Mouse (Mus musculus): ENCODE measurements around the gene Fbln7. TPM values are rescaled to one million over a fixed set of nuclear protein-coding genes. Genes with fewer than 3 reads are reported as not detected.

The Fbln7 gene
- polyA plus RNA-seq, 1 experiment from 2014 or later = 0.90 TPM

GRCm38 (mm10) chr2:128924799-128925198 lies 62.0 kb downstream of the Fbln7 start:
- Histone ChIP-seq H3K27ac (ENCODE audit: low read depth, low read length) (no peak overlapping the region), H3K36me3 (ENCODE audit: control insufficient read depth, insufficient read depth, low read length) (peaks cover 8% of the 10 kb centered on the region), H3K27me3 (replicated peaks; ENCODE audit: control insufficient read depth, insufficient read depth, low read length) (no peaks in the 10 kb centered on the region), H3K9me3 (ENCODE audit: control insufficient read depth, low read length) (no peaks in the 10 kb centered on the region), H3K4me3 (ENCODE audit: low read depth, low read length) (no peak overlapping the region), H3K4me2 (no peak overlapping the region), H3K9ac (ENCODE audit: low read depth, low read length) (no peak overlapping the region), H3K4me1 (replicated peaks; ENCODE audit: control insufficient read depth, insufficient read depth, low read length) (no peaks in the 10 kb centered on the region)
- ATAC-seq (replicated peaks; ENCODE audit: low FRiP score) = no peak
- 91% methylated on average over 4 of the region's 4 CpGs for WGBS
- DNase-seq (ENCODE audit: low spot score) = no peak

- Histone ChIP-seq H3K4me1 (replicated peaks; ENCODE audit: control insufficient read depth, insufficient read depth, low read length) (no peaks in the 10 kb centered on the region), H3K9me3 (ENCODE audit: control insufficient read depth, low read length) (no peaks in the 10 kb centered on the region), H3K4me3 (ENCODE audit: low read depth, low read length) (no peak overlapping the region), H3K9ac (ENCODE audit: low read depth, low read length) (no peak overlapping the region), H3K27me3 (replicated peaks; ENCODE audit: control insufficient read depth, insufficient read depth, low read length) (no peaks in the 10 kb centered on the region), H3K36me3 (ENCODE audit: control insufficient read depth, insufficient read depth, low read length) (peaks cover 10% of the 10 kb centered on the region), H3K4me2 (no peak overlapping the region), H3K27ac (ENCODE audit: low read depth, low read length) (no peak overlapping the region)
- 76% methylated on average over 3 of the region's 3 CpGs for WGBS
- DNase-seq (ENCODE audit: low spot score) = no peak
- ATAC-seq (replicated peaks; ENCODE audit: low FRiP score) = no peak
These were observed 65.7 kb downstream of the Fbln7 start for GRCm38 (mm10) chr2:128928446-128928845.

GRCm38 (mm10) chr2:128930704-128931103 lies 67.9 kb downstream of the Fbln7 start:
- Histone ChIP-seq H3K36me3 (ENCODE audit: control insufficient read depth, insufficient read depth, low read length) (peaks cover 8% of the 10 kb centered on the region), H3K4me2 (no peak overlapping the region), H3K4me1 (replicated peaks; ENCODE audit: control insufficient read depth, insufficient read depth, low read length) (no peaks in the 10 kb centered on the region), H3K27ac (ENCODE audit: low read depth, low read length) (no peak overlapping the region), H3K4me3 (ENCODE audit: low read depth, low read length) (no peak overlapping the region), H3K9me3 (ENCODE audit: control insufficient read depth, low read length) (no peaks in the 10 kb centered on the region), H3K9ac (ENCODE audit: low read depth, low read length) (no peak overlapping the region), H3K27me3 (replicated peaks; ENCODE audit: control insufficient read depth, insufficient read depth, low read length) (no peaks in the 10 kb centered on the region)
- no peak for ATAC-seq (replicated peaks; ENCODE audit: low FRiP score)
- DNase-seq (ENCODE audit: low spot score) = no peak

GRCm38 (mm10) chr2:128936256-128936655 lies 73.5 kb downstream of the Fbln7 start:
- Histone ChIP-seq H3K36me3 (ENCODE audit: control insufficient read depth, insufficient read depth, low read length) (peaks cover 13% of the 10 kb centered on the region; the same call in 1 of the 2 replicates), H3K27me3 (replicated peaks; ENCODE audit: control insufficient read depth, insufficient read depth, low read length) (no peaks in the 10 kb centered on the region), H3K9ac (ENCODE audit: low read depth, low read length) (no peak overlapping the region), H3K9me3 (ENCODE audit: control insufficient read depth, low read length) (no peaks in the 10 kb centered on the region), H3K4me3 (ENCODE audit: low read depth, low read length) (no peak overlapping the region), H3K4me2 (no peak overlapping the region), H3K27ac (ENCODE audit: low read depth, low read length) (no peak overlapping the region), H3K4me1 (replicated peaks; ENCODE audit: control insufficient read depth, insufficient read depth, low read length) (no peaks in the 10 kb centered on the region)
- ATAC-seq (replicated peaks; ENCODE audit: low FRiP score) (no peak), DNase-seq (ENCODE audit: low spot score) (no peak)
- 78% methylated on average over 3 of the region's 3 CpGs for WGBS

GRCm38 (mm10) chr2:128943538-128944528 lies 81.1 kb downstream of the Fbln7 start, which contains the start of gene Zc3h8:
Gene Zc3h8, minus strand, starts transcription at chr2:128944077.
- peak; percentile 98 for DNase-seq (ENCODE audit: low spot score)
- Histone ChIP-seq H3K9me3 (ENCODE audit: control insufficient read depth, low read length) (no peaks in the 10 kb centered on the region), H3K27ac (ENCODE audit: low read depth, low read length) (peak within 1 kb of the TSS; percentile 70), H3K4me1 (replicated peaks; ENCODE audit: control insufficient read depth, insufficient read depth, low read length) (0 out of 2 replicates have a peak, but pooled peaks cover 2% of the 10 kb centered on the region), H3K36me3 (ENCODE audit: control insufficient read depth, insufficient read depth, low read length) (peaks cover 4% of the 10 kb centered on the region; the same call in 1 of the 2 replicates), H3K9ac (ENCODE audit: low read depth, low read length) (peak within 1 kb of the TSS; percentile 81), H3K4me3 (ENCODE audit: low read depth, low read length) (peak within 1 kb of the TSS; percentile 69), H3K4me2 (peak within 1 kb of the TSS; percentile 81), H3K27me3 (replicated peaks; ENCODE audit: control insufficient read depth, insufficient read depth, low read length) (no peaks in the 10 kb centered on the region)
- WGBS = 1% methylated on average over 65 of the region's 65 CpGs
- ATAC-seq (replicated peaks; ENCODE audit: low FRiP score) = peak; percentile 94

Small RNA genes lying within 50 kb of the gene (microRNA-seq; reads per million reads assigned to microRNA genes)
- gene Gm22859 (ENCODE audit: borderline number of aligned reads) = not detected

Other genes starting within 250 kb of the Fbln7 start
- gene Anapc1, start 175.6 kb upstream of the Fbln7 start, polyA plus RNA-seq (2014; fragmentation: Nextera tagmentation; extraction: Ambion mirVana) = 88.6 and 98.9 TPM in 2 replicates
- 4.9 and 6.6 TPM in 2 replicates for gene Mertk, start 164.0 kb upstream of the Fbln7 start, polyA plus RNA-seq (2014; fragmentation: Nextera tagmentation; extraction: Ambion mirVana)
- 15.5 and 16.0 TPM in 2 replicates for gene Tmem87b, start 44.9 kb upstream of the Fbln7 start, polyA plus RNA-seq (2014; fragmentation: Nextera tagmentation; extraction: Ambion mirVana)
- 9.2 and 11.9 TPM in 2 replicates for gene Zc3h8, start 81.1 kb downstream of the Fbln7 start, polyA plus RNA-seq (2014; fragmentation: Nextera tagmentation; extraction: Ambion mirVana)
- 0.84 and 1.3 TPM in 2 replicates for gene Zc3h6, start 104.4 kb downstream of the Fbln7 start, polyA plus RNA-seq (2014; fragmentation: Nextera tagmentation; extraction: Ambion mirVana)
- gene Gm10762, start 104.7 kb downstream of the Fbln7 start, polyA plus RNA-seq (2014; fragmentation: Nextera tagmentation; extraction: Ambion mirVana) = 7.5 and 8.7 TPM in 2 replicates
- 0.05 and 0.06 TPM in 2 replicates for gene Vinac1, start 185.2 kb downstream of the Fbln7 start, polyA plus RNA-seq (2014; fragmentation: Nextera tagmentation; extraction: Ambion mirVana)
- 5.2 and 6.1 TPM in 2 replicates for gene Ttl, start 203.0 kb downstream of the Fbln7 start, polyA plus RNA-seq (2014; fragmentation: Nextera tagmentation; extraction: Ambion mirVana)
- 52.5 and 52.7 TPM in 2 replicates for gene Polr1b, start 238.0 kb downstream of the Fbln7 start, polyA plus RNA-seq (2014; fragmentation: Nextera tagmentation; extraction: Ambion mirVana)